21 mouse cellular contexts compared by ENCODE assay signal in genomic region chr16:3896046-3896445, GRCm38 (mm10). TPM values are rescaled to one million over a fixed set of nuclear protein-coding genes. Genes with fewer than 3 reads are reported as not detected.
DNase-seq lines count a peak whose midpoint lies in the region; ATAC-seq and TF ChIP-seq lines count a peak whose summit lies in the region.
"Had no signal": no experiment of that assay in that cellular context is flagged by ENCODE, and none has a peak within 500 bp of the region (broad histone marks: within the 10 kb centered on the region; RNA-seq: fewer than 3 reads in every experiment).

No protein-coding gene starts in this region.

- no peak overlapping the region for H3K9ac ChIP-seq in lung, postnatal 0 days (replicated peaks; ENCODE audit: low read depth)
- no peak overlapping the region for H3K9ac ChIP-seq in intestine, embryonic 16.5 days (ENCODE audit: low read depth, low read length)
- H3K9ac ChIP-seq: heart, embryonic 15.5 days; hindbrain, embryonic 15.5 days; midbrain, embryonic 15.5 days; neural tube, embryonic 12.5 days had no signal

- no peak for TF ChIP-seq CTCF in gastrocnemius, adult 2 months (IDR thresholded peaks at IDR 0.05)
- TF ChIP-seq CTCF in lung, postnatal 0 days (IDR thresholded peaks at IDR 0.05), result no peak

- no peak overlapping the region for H3K4me2 ChIP-seq in lung, postnatal 0 days (replicated peaks; ENCODE audit: low read depth, low read length)
- no peak overlapping the region for H3K4me2 ChIP-seq in intestine, embryonic 16.5 days (ENCODE audit: low read depth, low read length)
- H3K4me2 ChIP-seq: hindbrain, embryonic 15.5 days; midbrain, embryonic 15.5 days; neural tube, embryonic 12.5 days had no signal

- intact Hi-C loops in gastrocnemius, adult 2 months (cut with DNase I), result no loop called here

- no peak for TF ChIP-seq EP300 in lung, postnatal 0 days (IDR thresholded peaks at IDR 0.05)

- ATAC-seq in lung, postnatal 0 days, result peak; percentile 45
- ATAC-seq in intestine, embryonic 16.5 days, result no peak
- ATAC-seq: forebrain, embryonic 14.5 days; midbrain, embryonic 15.5 days; Patski had no signal

- H3K4me1 ChIP-seq in lung, postnatal 0 days (ENCODE audit: insufficient read depth, low read depth, low read length), result no peaks in the 10 kb centered on the region
- peaks cover 4% of the 10 kb centered on the region; the same call in 1 of the 2 replicates for H3K4me1 ChIP-seq in intestine, embryonic 16.5 days (ENCODE audit: control insufficient read depth, insufficient read depth, low read length)
- H3K4me1 ChIP-seq: hindbrain, embryonic 15.5 days; limb, embryonic 10.5 days; midbrain, embryonic 15.5 days; neural tube, embryonic 12.5 days had no signal

- peak overlapping the region; percentile 69; the same call in 1 of the 2 replicates for H3K27ac ChIP-seq in gastrocnemius, adult 2 months
- H3K27ac ChIP-seq in lung, postnatal 0 days (ENCODE audit: low read length), result 0 out of 2 replicates have a peak overlapping the region, but pooled peaks have one; percentile 1
- H3K27ac ChIP-seq in intestine, embryonic 16.5 days (ENCODE audit: low read length), result peak overlapping the region; percentile 64
- H3K27ac ChIP-seq: hindbrain, embryonic 15.5 days; limb, embryonic 10.5 days; midbrain, embryonic 15.5 days; neural tube, embryonic 12.5 days had no signal

- H3K4me3 ChIP-seq in gastrocnemius, adult 2 months, result no peak overlapping the region; the same call in 1 of the 2 replicates
- H3K4me3 ChIP-seq in lung, postnatal 0 days (ENCODE audit: low read depth, low read length), result no peak overlapping the region
- H3K4me3 ChIP-seq in intestine, embryonic 16.5 days (ENCODE audit: low read length), result no peak overlapping the region
- H3K4me3 ChIP-seq: heart, embryonic 15.5 days; hindbrain, embryonic 15.5 days; limb, embryonic 10.5 days; midbrain, embryonic 15.5 days; neural tube, embryonic 12.5 days had no signal

- no peak for DNase-seq in gastrocnemius, adult 2 months
- no peak for DNase-seq in gastrocnemius, postnatal 4 days (ENCODE audit: low spot score in 2 of 2)
- DNase-seq in lung, postnatal 0 days (ENCODE audit: low spot score), result peak; percentile 42
- no peak for DNase-seq in lung, postnatal 36 days
- no peak for DNase-seq in T-cell, adult 2 months (ENCODE audit: low spot score)
- no peak for DNase-seq in kidney, postnatal 25 days
- DNase-seq in right cerebral cortex, postnatal 14 days, result no peak
- DNase-seq: cerebellum, adult 9-10 months; retina, postnatal 1 day; right cerebral cortex, postnatal 4 days had no signal

- no peaks in the 10 kb centered on the region for H3K27me3 ChIP-seq in lung, postnatal 0 days (replicated peaks; ENCODE audit: insufficient read depth, low read length)
- no peaks in the 10 kb centered on the region for H3K27me3 ChIP-seq in intestine, embryonic 16.5 days (replicated peaks; ENCODE audit: control insufficient read depth, insufficient read depth, low read length)
- H3K27me3 ChIP-seq: heart, embryonic 15.5 days; hindbrain, embryonic 15.5 days; midbrain, embryonic 15.5 days; neural tube, embryonic 12.5 days; Patski had no signal

- WGBS in lung, postnatal 0 days, result 53% methylated on average over 6 of the region's 6 CpGs
- WGBS in intestine, embryonic 16.5 days, result 80% methylated on average over 6 of the region's 6 CpGs

- peaks cover 31% of the 10 kb centered on the region; the same call in 1 of the 2 replicates for H3K36me3 ChIP-seq in lung, postnatal 0 days (ENCODE audit: insufficient read depth, low read length)
- H3K36me3 ChIP-seq in intestine, embryonic 16.5 days (ENCODE audit: control insufficient read depth, insufficient read depth, low read length), result no peaks in the 10 kb centered on the region

- H3K9me3 ChIP-seq in lung, postnatal 0 days (ENCODE audit: low read length), result no peaks in the 10 kb centered on the region
- H3K9me3 ChIP-seq in intestine, embryonic 16.5 days (ENCODE audit: control insufficient read depth, low read length), result no peaks in the 10 kb centered on the region
- H3K9me3 ChIP-seq: G1E; heart, embryonic 15.5 days; hindbrain, embryonic 15.5 days; limb, embryonic 10.5 days; midbrain, embryonic 15.5 days; neural tube, embryonic 12.5 days had no signal

RNA-seq across cellular contexts. Expression of gene Gm20695, which starts 11.6 kb away (rescaled TPM):
- under 1 TPM in 1 of 2 experiments, not detected in 1; 0.31 TPM for total RNA-seq in gastrocnemius, adult 2 months (2021)
- total RNA-seq in gastrocnemius, postnatal 4 days (2021), result under 1 TPM; 0.36 to 0.44 TPM
- polyA plus RNA-seq in lung, postnatal 0 days (2015; fragmentation: Nextera tagmentation; extraction: Ambion mirVana), result 3.7 and 5.2 TPM in 2 replicates
- 0.32 and 0.95 TPM in 2 replicates for polyA plus RNA-seq in intestine, embryonic 16.5 days (2015; fragmentation: Nextera tagmentation; extraction: Ambion mirVana)
- total RNA-seq: hematopoietic stem cell, adult 5-6 weeks; layer of hippocampus, adult 18-20 months had no signal
- polyA plus RNA-seq: G1E had no signal

RNA-seq across cellular contexts. Expression of gene Zfp597, which starts 11.7 kb away (rescaled TPM):
- 1 to 10 TPM; 6.3 to 6.6 TPM for total RNA-seq in gastrocnemius, adult 2 months (2021)
- total RNA-seq in gastrocnemius, postnatal 4 days (2021), result 10 to 100 TPM; 10.6 to 11.9 TPM
- 4.6 and 5.0 TPM in 2 replicates for polyA plus RNA-seq in lung, postnatal 0 days (2015; fragmentation: Nextera tagmentation; extraction: Ambion mirVana)
- polyA plus RNA-seq in intestine, embryonic 16.5 days (2015; fragmentation: Nextera tagmentation; extraction: Ambion mirVana), result 3.6 and 4.3 TPM in 2 replicates

RNA-seq across cellular contexts. Expression of gene 1700037C18Rik, which starts 12.4 kb away (rescaled TPM):
- 1 to 10 TPM; 1.9 to 2.0 TPM for total RNA-seq in gastrocnemius, adult 2 months (2021)
- 1 to 10 TPM; 3.1 to 5.6 TPM for total RNA-seq in gastrocnemius, postnatal 4 days (2021)
- 10.8 and 11.6 TPM in 2 replicates for polyA plus RNA-seq in lung, postnatal 0 days (2015; fragmentation: Nextera tagmentation; extraction: Ambion mirVana)
- 5.3 and 7.1 TPM in 2 replicates for polyA plus RNA-seq in intestine, embryonic 16.5 days (2015; fragmentation: Nextera tagmentation; extraction: Ambion mirVana)

RNA-seq across cellular contexts. Expression of gene Cluap1, which starts 12.6 kb away (rescaled TPM):
- 1 to 10 TPM; 8.0 to 9.1 TPM for total RNA-seq in gastrocnemius, adult 2 months (2021)
- 10 to 100 TPM; 12.3 to 13.3 TPM for total RNA-seq in gastrocnemius, postnatal 4 days (2021)
- 18.4 and 18.7 TPM in 2 replicates for polyA plus RNA-seq in lung, postnatal 0 days (2015; fragmentation: Nextera tagmentation; extraction: Ambion mirVana)
- 16.2 and 16.6 TPM in 2 replicates for polyA plus RNA-seq in intestine, embryonic 16.5 days (2015; fragmentation: Nextera tagmentation; extraction: Ambion mirVana)

RNA-seq across cellular contexts. Expression of gene Naa60, which starts 23.9 kb away (rescaled TPM):
- total RNA-seq in gastrocnemius, adult 2 months (2021), result 10 to 100 TPM; 29.7 to 45.7 TPM
- 10 to 100 TPM; 37.3 to 43.1 TPM for total RNA-seq in gastrocnemius, postnatal 4 days (2021)
- 42.2 and 42.6 TPM in 2 replicates for polyA plus RNA-seq in lung, postnatal 0 days (2015; fragmentation: Nextera tagmentation; extraction: Ambion mirVana)
- 43.3 and 44.1 TPM in 2 replicates for polyA plus RNA-seq in intestine, embryonic 16.5 days (2015; fragmentation: Nextera tagmentation; extraction: Ambion mirVana)

Comparison
In these comparisons a context has a peak if more than half of its experiments do, and no peak if none do; other contexts are left out.
1. H3K27ac ChIP-seq: peak in every context shown above with its lines; median percentile 69 in gastrocnemius, adult 2 months; 64 in intestine, embryonic 16.5 days; 1 in lung, postnatal 0 days.